8 mouse cellular contexts compared by ENCODE assay signal in genomic region chr7:27330709-27331540, GRCm38 (mm10). TPM values are rescaled to one million over a fixed set of nuclear protein-coding genes. Genes with fewer than 3 reads are reported as not detected.
DNase-seq lines count a peak whose midpoint lies in the region; ATAC-seq and TF ChIP-seq lines count a peak whose summit lies in the region.

No protein-coding gene starts in this region.

- peaks cover 80% of the 10 kb centered on the region for H3K4me1 ChIP-seq in embryonic facial prominence, embryonic 15.5 days
- H3K4me1 ChIP-seq in heart, embryonic 13.5 days = peaks cover 76% of the 10 kb centered on the region
- peaks cover 24% of the 10 kb centered on the region for H3K4me1 ChIP-seq in kidney, postnatal 0 days (replicated peaks; ENCODE audit: insufficient read depth, low read length)
- peaks cover 50% of the 10 kb centered on the region for H3K4me1 ChIP-seq in lung, embryonic 16.5 days (replicated peaks; ENCODE audit: control insufficient read depth, insufficient read depth, low read length)
- peaks cover 48% of the 10 kb centered on the region for H3K4me1 ChIP-seq in olfactory bulb, adult 2 months (ENCODE audit: control insufficient read depth, insufficient read depth, low read length)

- H3K27ac ChIP-seq in embryonic facial prominence, embryonic 15.5 days (replicated peaks) = peak overlapping the region; percentile 87
- H3K27ac ChIP-seq in heart, embryonic 13.5 days (replicated peaks) = peak overlapping the region; percentile 88
- H3K27ac ChIP-seq in kidney, postnatal 0 days = peak overlapping the region; percentile 94
- H3K27ac ChIP-seq in lung, embryonic 16.5 days (ENCODE audit: low read length) = peak overlapping the region; percentile 98
- H3K27ac ChIP-seq in olfactory bulb, adult 2 months (ENCODE audit: insufficient read depth, low read depth, low read length) = no peak overlapping the region

- DNase-seq in adrenal gland, adult 18-20 months (ENCODE audit: low spot score in 2 of 2) = peak; percentile 86 to 87
- peak; percentile 98 for DNase-seq in kidney, postnatal 0 days (ENCODE audit: low spot score)
- peak; percentile 89 for DNase-seq in thymus, postnatal 14 days

- ATAC-seq in embryonic facial prominence, embryonic 15.5 days (ENCODE audit: insufficient number of reproducible peaks, low FRiP score, low TSS enrichment, low read depth) = peak; percentile 72
- peak; percentile 71 for ATAC-seq in heart, embryonic 13.5 days (ENCODE audit: extremely low read depth, insufficient number of reproducible peaks, low FRiP score, low TSS enrichment)
- peak; percentile 58 for ATAC-seq in kidney, postnatal 0 days (replicated peaks; ENCODE audit: low FRiP score, low read depth)
- ATAC-seq in lung, embryonic 16.5 days (ENCODE audit: low read depth) = peak; percentile 78

- H3K79me3 ChIP-seq in C2C12 (ENCODE audit: low read depth) = no peaks in the 10 kb centered on the region

- peak overlapping the region; percentile 90 for H3K4me2 ChIP-seq in embryonic facial prominence, embryonic 15.5 days (replicated peaks)
- peak overlapping the region; percentile 91 for H3K4me2 ChIP-seq in heart, embryonic 13.5 days
- H3K4me2 ChIP-seq in kidney, postnatal 0 days (ENCODE audit: low read length) = peak overlapping the region; percentile 89
- peak overlapping the region; percentile 94 for H3K4me2 ChIP-seq in lung, embryonic 16.5 days (ENCODE audit: low read depth, low read length)

- H3K36me3 ChIP-seq in C2C12 (ENCODE audit: control insufficient read depth, insufficient read depth) = no peaks in the 10 kb centered on the region
- H3K36me3 ChIP-seq in embryonic facial prominence, embryonic 15.5 days = 0 out of 2 replicates have a peak, but pooled peaks cover 9% of the 10 kb centered on the region
- H3K36me3 ChIP-seq in heart, embryonic 13.5 days = peaks cover 19% of the 10 kb centered on the region
- H3K36me3 ChIP-seq in kidney, postnatal 0 days (ENCODE audit: insufficient read depth, low read length) = no peaks in the 10 kb centered on the region
- H3K36me3 ChIP-seq in lung, embryonic 16.5 days (ENCODE audit: control insufficient read depth, insufficient read depth, low read length) = 0 out of 2 replicates have a peak, but pooled peaks cover 5% of the 10 kb centered on the region

- no peak for TF ChIP-seq POLR2A in olfactory bulb, adult 2 months (IDR thresholded peaks at IDR 0.05; ENCODE audit: insufficient read depth, low read depth, low read length)

- H3K9me3 ChIP-seq in embryonic facial prominence, embryonic 15.5 days (replicated peaks) = no peaks in the 10 kb centered on the region
- H3K9me3 ChIP-seq in heart, embryonic 13.5 days = no peaks in the 10 kb centered on the region
- H3K9me3 ChIP-seq in kidney, postnatal 0 days (replicated peaks; ENCODE audit: low read length) = no peaks in the 10 kb centered on the region
- no peaks in the 10 kb centered on the region for H3K9me3 ChIP-seq in lung, embryonic 16.5 days (ENCODE audit: control insufficient read depth, low read length)

- H3K9ac ChIP-seq in embryonic facial prominence, embryonic 15.5 days = peak overlapping the region; percentile 12
- peak overlapping the region; percentile 89 for H3K9ac ChIP-seq in heart, embryonic 13.5 days
- H3K9ac ChIP-seq in kidney, postnatal 0 days (ENCODE audit: low read depth, low read length) = peak overlapping the region; percentile 57; the same call in 1 of the 2 replicates
- H3K9ac ChIP-seq in lung, embryonic 16.5 days (ENCODE audit: low read length) = peak overlapping the region; percentile 92

- TF ChIP-seq CTCF in C2C12 (IDR thresholded peaks at IDR 0.05; ENCODE audit: control insufficient read depth, insufficient read depth, insufficient read length) = no peak
- TF ChIP-seq CTCF in kidney, postnatal 0 days (IDR thresholded peaks at IDR 0.05; ENCODE audit: low read depth) = no peak
- TF ChIP-seq CTCF in olfactory bulb, adult 2 months (IDR thresholded peaks at IDR 0.05; ENCODE audit: insufficient read depth, low read depth, low read length) = no peak

- peak overlapping the region; percentile 2 for H3ac ChIP-seq in C2C12 (ENCODE audit: control insufficient read depth, insufficient read length, low read depth)

- no peaks in the 10 kb centered on the region for H3K27me3 ChIP-seq in C2C12 (ENCODE audit: control insufficient read depth, insufficient read depth, insufficient read length)
- H3K27me3 ChIP-seq in embryonic facial prominence, embryonic 15.5 days = peaks cover 52% of the 10 kb centered on the region
- peaks cover 97% of the 10 kb centered on the region for H3K27me3 ChIP-seq in heart, embryonic 13.5 days (replicated peaks)
- H3K27me3 ChIP-seq in kidney, postnatal 0 days (ENCODE audit: insufficient read depth, low read length) = peaks cover 8% of the 10 kb centered on the region
- H3K27me3 ChIP-seq in lung, embryonic 16.5 days (ENCODE audit: control insufficient read depth, insufficient read depth, low read depth, low read length) = peaks cover 37% of the 10 kb centered on the region

- peak overlapping the region; percentile 28 for H3K4me3 ChIP-seq in C2C12 (ENCODE audit: insufficient read depth, poor library complexity, severe bottlenecking)
- peak overlapping the region; percentile 53 for H3K4me3 ChIP-seq in embryonic facial prominence, embryonic 15.5 days (replicated peaks)
- peak overlapping the region; percentile 68 for H3K4me3 ChIP-seq in heart, embryonic 13.5 days
- peak overlapping the region; percentile 59 for H3K4me3 ChIP-seq in kidney, postnatal 0 days (replicated peaks; ENCODE audit: low read depth, low read length)
- peak overlapping the region; percentile 73 for H3K4me3 ChIP-seq in lung, embryonic 16.5 days (ENCODE audit: low read length)
- H3K4me3 ChIP-seq in olfactory bulb, adult 2 months (ENCODE audit: insufficient read depth, low read depth, low read length) = peak overlapping the region; percentile 34

- H3K79me2 ChIP-seq in C2C12 (ENCODE audit: control insufficient read depth, insufficient read depth) = no peaks in the 10 kb centered on the region

- WGBS in embryonic facial prominence, embryonic 15.5 days = under 1% methylated on average over 39 of the region's 39 CpGs
- 2% methylated on average over 39 of the region's 39 CpGs for WGBS in heart, embryonic 13.5 days
- WGBS in kidney, postnatal 0 days = under 1% methylated on average over 38 of the region's 39 CpGs
- under 1% methylated on average over 39 of the region's 39 CpGs for WGBS in lung, embryonic 16.5 days
- WGBS in olfactory bulb, adult 2 months = 3% methylated on average over 39 of the region's 39 CpGs

TF ChIP-seq in C2C12, 6 proteins besides CTCF, POLR2A, EP300 and RAD21:
- TF ChIP-seq CEBPB (IDR thresholded peaks at IDR 0.05; ENCODE audit: low read depth) (no peak), MAX (IDR thresholded peaks at IDR 0.05) (no peak), MYOG (IDR thresholded peaks at IDR 0.05; ENCODE audit: control insufficient read depth, extremely low read depth, insufficient read length) (no peak), FOSL1 (IDR thresholded peaks at IDR 0.05; ENCODE audit: insufficient read depth, low read length, poor library complexity, severe bottlenecking) (no peak), MYOD1 (IDR thresholded peaks at IDR 0.05; ENCODE audit: control insufficient read depth, insufficient read length, low read depth) (peak; percentile 91), USF1 (IDR thresholded peaks at IDR 0.05; ENCODE audit: low read depth) (no peak)

RNA-seq across cellular contexts. Expression of gene Ltbp4, which starts 6.6 kb away (rescaled TPM):
- polyA plus RNA-seq in C2C12 (2012; fragmentation: generic; extraction: Trizol) = 22.9 TPM
- total RNA-seq in adrenal gland, adult 18-20 months (2021) = 10 to 100 TPM; 88.5 to 90.6 TPM
- polyA plus RNA-seq in embryonic facial prominence, embryonic 15.5 days (2015; fragmentation: Nextera tagmentation; extraction: Ambion mirVana) = 85.5 and 92.3 TPM in 2 replicates
- polyA plus RNA-seq in heart, embryonic 13.5 days (2015; fragmentation: Nextera tagmentation; extraction: Ambion mirVana) = 51.3 and 53.3 TPM in 2 replicates
- 41.7 and 43.8 TPM in 2 replicates for polyA plus RNA-seq in kidney, postnatal 0 days (2015; fragmentation: Nextera tagmentation; extraction: Ambion mirVana)
- 107 and 127 TPM in 2 replicates for polyA plus RNA-seq in lung, embryonic 16.5 days (2015; fragmentation: Nextera tagmentation; extraction: Ambion mirVana)
- not detected in 2 replicates for polyA plus RNA-seq in olfactory bulb, adult 2 months (2012; ENCODE audit: insufficient read depth, insufficient read length, low replicate concordance, missing spikeins)

RNA-seq across cellular contexts. Expression of gene Shkbp1, which starts 24.9 kb away (rescaled TPM):
- 27.6 TPM for polyA plus RNA-seq in C2C12 (2012; fragmentation: generic; extraction: Trizol)
- total RNA-seq in adrenal gland, adult 18-20 months (2021) = 10 to 100 TPM; 18.3 to 19.4 TPM
- polyA plus RNA-seq in embryonic facial prominence, embryonic 15.5 days (2015; fragmentation: Nextera tagmentation; extraction: Ambion mirVana) = 36.8 and 46.2 TPM in 2 replicates
- polyA plus RNA-seq in heart, embryonic 13.5 days (2015; fragmentation: Nextera tagmentation; extraction: Ambion mirVana) = 28.8 and 32.2 TPM in 2 replicates
- polyA plus RNA-seq in kidney, postnatal 0 days (2015; fragmentation: Nextera tagmentation; extraction: Ambion mirVana) = 34.1 and 40.2 TPM in 2 replicates
- polyA plus RNA-seq in lung, embryonic 16.5 days (2015; fragmentation: Nextera tagmentation; extraction: Ambion mirVana) = 43.6 and 46.2 TPM in 2 replicates
- not detected in 2 replicates for polyA plus RNA-seq in olfactory bulb, adult 2 months (2012; ENCODE audit: insufficient read depth, insufficient read length, low replicate concordance, missing spikeins)

RNA-seq across cellular contexts. Expression of gene Gm20479, which starts 26.3 kb away (rescaled TPM):
- polyA plus RNA-seq in C2C12 (2012; fragmentation: generic; extraction: Trizol) = not detected
- 1 to 10 TPM in 1 of 2 experiments, not detected in 1; 1.7 TPM for total RNA-seq in adrenal gland, adult 18-20 months (2021)
- 0.35 and 0.43 TPM in 2 replicates for polyA plus RNA-seq in embryonic facial prominence, embryonic 15.5 days (2015; fragmentation: Nextera tagmentation; extraction: Ambion mirVana)
- 0.83 and 0.90 TPM in 2 replicates for polyA plus RNA-seq in heart, embryonic 13.5 days (2015; fragmentation: Nextera tagmentation; extraction: Ambion mirVana)
- polyA plus RNA-seq in kidney, postnatal 0 days (2015; fragmentation: Nextera tagmentation; extraction: Ambion mirVana) = 0.57 TPM in 1 of 2 replicates, not detected in the other
- 0.52 and 1.1 TPM in 2 replicates for polyA plus RNA-seq in lung, embryonic 16.5 days (2015; fragmentation: Nextera tagmentation; extraction: Ambion mirVana)
- polyA plus RNA-seq in olfactory bulb, adult 2 months (2012; ENCODE audit: insufficient read depth, insufficient read length, low replicate concordance, missing spikeins) = not detected in 2 replicates

Comparison
In these comparisons a context has a peak if more than half of its experiments do, and no peak if none do; other contexts are left out.
1. H3K9ac ChIP-seq: peak in every context shown above with its lines; median percentile 92 in lung, embryonic 16.5 days; 89 in heart, embryonic 13.5 days; 57 in kidney, postnatal 0 days; 12 in embryonic facial prominence, embryonic 15.5 days.
2. RNA of gene Shkbp1, which starts 24.9 kb away (polyA plus RNA-seq): 43.6 to 46.2 TPM in lung, embryonic 16.5 days, 36.8 to 46.2 TPM in embryonic facial prominence, embryonic 15.5 days, 34.1 to 40.2 TPM in kidney, postnatal 0 days, 28.8 to 32.2 TPM in heart, embryonic 13.5 days and 27.6 TPM in C2C12 (single experiment); not detected in olfactory bulb, adult 2 months; every median in the first group is over 10 times any median in the second.
3. Peak in every context shown above with its lines, with median percentiles within 50 percentile points of each other: H3K4me3 ChIP-seq, DNase-seq, ATAC-seq and H3K4me2 ChIP-seq.